Mouse (Mus musculus) liver, embryonic 12.5 days (tissue): ENCODE results near the gene Zdhhc21. TPM values are rescaled to one million over a fixed set of nuclear protein-coding genes. Genes with fewer than 3 reads are reported as not detected.
A peak's percentile ranks its signal among the peaks of the same experiment; 100 is the strongest.

Experiments
- ATAC-seq: fragments of 200-750 bp; cut with Nextera tagmentation; 2 replicates; pipeline ENCODE4 v1.8.0; 2017; ENCODE audit warnings: moderate number of reproducible peaks, mild to moderate bottlenecking, moderate library complexity
- H3K27ac ChIP-seq: fragments of 300-500 bp; sonication (generic); 2 replicates; pipeline ENCODE4 v1.5.1; 2016; ENCODE audit warnings: mild to moderate bottlenecking
- H3K27me3 ChIP-seq: fragments of 300-500 bp; sonication (generic); replicated peaks from 2 replicates; pipeline ENCODE4 v1.6.1; 2016; ENCODE audit warnings: mild to moderate bottlenecking, moderate library complexity
- H3K36me3 ChIP-seq: fragments of 300-500 bp; sonication (generic); 2 replicates; pipeline ENCODE4 v1.6.1; 2016; ENCODE audit warnings: mild to moderate bottlenecking, moderate library complexity
- H3K4me1 ChIP-seq: fragments of 300-500 bp; sonication (generic); 2 replicates; pipeline ENCODE4 v1.6.1; 2016
- H3K4me2 ChIP-seq: fragments of 300-500 bp; sonication (generic); 2 replicates; pipeline ENCODE4 v1.6.1; 2016; ENCODE audit warnings: mild to moderate bottlenecking, moderate library complexity
- H3K4me3 ChIP-seq: fragments of 300-500 bp; sonication (generic); 2 replicates; pipeline ENCODE4 v1.5.1; 2016; ENCODE audit warnings: mild to moderate bottlenecking, moderate library complexity
- H3K9ac ChIP-seq: fragments of 300-500 bp; sonication (generic); 2 replicates; pipeline ENCODE4 v1.6.1; 2016; ENCODE audit warnings: mild to moderate bottlenecking, moderate library complexity
- H3K9me3 ChIP-seq: fragments of 300-500 bp; sonication (generic); replicated peaks from 2 replicates; pipeline ENCODE4 v1.6.1; 2016; ENCODE audit warnings: mild to moderate bottlenecking, moderate library complexity
- WGBS: fragments of 180-500 bp; shearing (Covaris S2); methylation state at CpG from one replicate; pipeline ENCODE4 v1.1.7; 2016; ENCODE audit not compliant: insufficient replicate concordance; 5-methylcytosine and 5-hydroxymethylcytosine counted together
- polyA plus RNA-seq: library from polyadenylated mRNA; unstranded; fragments of >200 nt; fragmentation: Nextera tagmentation; extraction: Ambion mirVana; gene quantifications from 2 replicates; pipeline ENCODE4 v1.2.1, GENCODE M21; 2016

Zdhhc21 gene
- polyA plus RNA-seq, 1 experiment from 2014 or later = 7.4 TPM

- H3K9me3 ChIP-seq = no peaks in the 10 kb centered on the region
- no peaks in the 10 kb centered on the region for H3K36me3 ChIP-seq
- no peaks in the 10 kb centered on the region for H3K27me3 ChIP-seq
- H3K9ac ChIP-seq = peak overlapping the region; percentile 78; the same call in 1 of the 2 replicates
- H3K27ac ChIP-seq = no peak overlapping the region
- peaks cover 17% of the 10 kb centered on the region for H3K4me1 ChIP-seq
- WGBS = 16% methylated on average over 4 of the region's 4 CpGs
- peak overlapping the region; percentile 83 for H3K4me2 ChIP-seq
- no peak for ATAC-seq
- peak overlapping the region; percentile 78 for H3K4me3 ChIP-seq
Measured at GRCm38 (mm10) chr4:82858431-82859010, 1.2 kb downstream of the Zdhhc21 start.

GRCm38 (mm10) chr4:82856986-82857385, 2.8 kb downstream of the Zdhhc21 start:
- H3K27ac ChIP-seq = no peak overlapping the region
- ATAC-seq = no peak
- H3K4me3 ChIP-seq = no peak overlapping the region
- H3K4me2 ChIP-seq = no peak overlapping the region
- H3K9ac ChIP-seq = no peak overlapping the region
- H3K27me3 ChIP-seq = no peaks in the 10 kb centered on the region
- peaks cover 27% of the 10 kb centered on the region for H3K4me1 ChIP-seq
- WGBS = 48% methylated on average over 3 of the region's 3 CpGs
- H3K36me3 ChIP-seq = 0 out of 2 replicates have a peak, but pooled peaks cover 2% of the 10 kb centered on the region
- H3K9me3 ChIP-seq = no peaks in the 10 kb centered on the region

GRCm38 (mm10) chr4:82853809-82854208, 5.9 kb downstream of the Zdhhc21 start:
- no peak overlapping the region for H3K9ac ChIP-seq
- no peaks in the 10 kb centered on the region for H3K27me3 ChIP-seq
- no peak for ATAC-seq
- WGBS = 74% methylated on average over 2 of the region's 2 CpGs
- H3K4me3 ChIP-seq = no peak overlapping the region
- 0 out of 2 replicates have a peak, but pooled peaks cover 3% of the 10 kb centered on the region for H3K36me3 ChIP-seq
- peaks cover 38% of the 10 kb centered on the region for H3K4me1 ChIP-seq
- no peak overlapping the region for H3K4me2 ChIP-seq
- no peak overlapping the region for H3K27ac ChIP-seq
- H3K9me3 ChIP-seq = no peaks in the 10 kb centered on the region

GRCm38 (mm10) chr4:82848552-82849234, 11.1 kb downstream of the Zdhhc21 start:
- Histone ChIP-seq H3K9me3 (no peaks in the 10 kb centered on the region), H3K9ac (no peak overlapping the region), H3K4me2 (peak overlapping the region; percentile 38), H3K27ac (peak overlapping the region; percentile 74), H3K4me3 (no peak overlapping the region), H3K27me3 (no peaks in the 10 kb centered on the region), H3K4me1 (peaks cover 38% of the 10 kb centered on the region), H3K36me3 (peaks cover 13% of the 10 kb centered on the region)
- 22% methylated on average over 5 of the region's 5 CpGs for WGBS
- ATAC-seq = peak; percentile 88

- WGBS = 76% methylated on average over 3 of the region's 3 CpGs
- no peaks in the 10 kb centered on the region for H3K27me3 ChIP-seq
Measured at GRCm38 (mm10) chr4:82837526-82838240, 22.1 kb downstream of the Zdhhc21 start.

GRCm38 (mm10) chr4:82831155-82831554, 28.6 kb downstream of the Zdhhc21 start:
- H3K4me3 ChIP-seq = no peak overlapping the region
- WGBS = 86% methylated on average over 2 of the region's 2 CpGs
- H3K27me3 ChIP-seq = no peaks in the 10 kb centered on the region
- no peak for ATAC-seq
- H3K9me3 ChIP-seq = no peaks in the 10 kb centered on the region
- H3K27ac ChIP-seq = no peak overlapping the region
- no peaks in the 10 kb centered on the region for H3K4me1 ChIP-seq
- no peak overlapping the region for H3K9ac ChIP-seq
- no peak overlapping the region for H3K4me2 ChIP-seq
- peaks cover 28% of the 10 kb centered on the region for H3K36me3 ChIP-seq

More at GRCm38 (mm10) chr4:82837526-82838240, 22.1 kb downstream of the Zdhhc21 start:
- Histone ChIP-seq H3K4me2 (no peak overlapping the region), H3K4me1 (no peaks in the 10 kb centered on the region), H3K4me3 (no peak overlapping the region), H3K36me3 (peaks cover 41% of the 10 kb centered on the region), H3K27ac (no peak overlapping the region), H3K9me3 (no peaks in the 10 kb centered on the region), H3K9ac (no peak overlapping the region)
- ATAC-seq = no peak

GRCm38 (mm10) chr4:82829429-82829828, 30.3 kb downstream of the Zdhhc21 start:
- WGBS = 62% methylated on average over 5 of the region's 5 CpGs
- no peak for ATAC-seq
- Histone ChIP-seq H3K27ac (no peak overlapping the region), H3K9ac (no peak overlapping the region), H3K36me3 (peaks cover 17% of the 10 kb centered on the region; the same call in 1 of the 2 replicates), H3K9me3 (no peaks in the 10 kb centered on the region), H3K4me1 (no peaks in the 10 kb centered on the region), H3K27me3 (no peaks in the 10 kb centered on the region), H3K4me2 (no peak overlapping the region), H3K4me3 (no peak overlapping the region)

GRCm38 (mm10) chr4:82827001-82827400, 32.8 kb downstream of the Zdhhc21 start:
- Histone ChIP-seq H3K9me3 (no peaks in the 10 kb centered on the region), H3K27me3 (no peaks in the 10 kb centered on the region), H3K36me3 (peaks cover 11% of the 10 kb centered on the region; the same call in 1 of the 2 replicates), H3K4me3 (no peak overlapping the region), H3K4me2 (no peak overlapping the region), H3K9ac (no peak overlapping the region), H3K4me1 (no peaks in the 10 kb centered on the region), H3K27ac (no peak overlapping the region)
- no peak for ATAC-seq
- WGBS = 92% methylated on average over 2 of the region's 2 CpGs

- Histone ChIP-seq H3K36me3 (no peaks in the 10 kb centered on the region), H3K27ac (no peak overlapping the region), H3K9ac (no peak overlapping the region), H3K27me3 (no peaks in the 10 kb centered on the region), H3K9me3 (no peaks in the 10 kb centered on the region), H3K4me1 (peaks cover 37% of the 10 kb centered on the region), H3K4me2 (no peak overlapping the region), H3K4me3 (no peak overlapping the region)
- 53% methylated on average over 5 of the region's 5 CpGs for WGBS
- no peak for ATAC-seq
Measured at GRCm38 (mm10) chr4:82817833-82818232, 41.9 kb downstream of the Zdhhc21 start.

- H3K4me1 ChIP-seq = peaks cover 37% of the 10 kb centered on the region
- no peaks in the 10 kb centered on the region for H3K27me3 ChIP-seq
- ATAC-seq = peak; percentile 76
- 59% methylated on average over 8 of the region's 8 CpGs for WGBS
- H3K9me3 ChIP-seq = no peaks in the 10 kb centered on the region
- H3K9ac ChIP-seq = no peak overlapping the region
- peak overlapping the region; percentile 49 for H3K4me2 ChIP-seq
- peak overlapping the region; percentile 7; the same call in 1 of the 2 replicates for H3K27ac ChIP-seq
- no peaks in the 10 kb centered on the region for H3K36me3 ChIP-seq
- peak overlapping the region; percentile 8; the same call in 1 of the 2 replicates for H3K4me3 ChIP-seq
Measured at GRCm38 (mm10) chr4:82816351-82816750, 43.4 kb downstream of the Zdhhc21 start.

- 37% methylated on average over 4 of the region's 4 CpGs for WGBS
- Histone ChIP-seq H3K36me3 (no peaks in the 10 kb centered on the region; the same call in 1 of the 2 replicates), H3K9me3 (no peaks in the 10 kb centered on the region), H3K27me3 (no peaks in the 10 kb centered on the region), H3K9ac (peak overlapping the region; percentile 35; the same call in 1 of the 2 replicates), H3K4me1 (peaks cover 37% of the 10 kb centered on the region), H3K4me2 (peak overlapping the region; percentile 49), H3K4me3 (no peak overlapping the region), H3K27ac (peak overlapping the region; percentile 74)
- ATAC-seq = peak; percentile 95
Measured at GRCm38 (mm10) chr4:82815296-82815695, 44.5 kb downstream of the Zdhhc21 start.

GRCm38 (mm10) chr4:82813356-82813755, 46.4 kb downstream of the Zdhhc21 start:
- Histone ChIP-seq H3K27ac (no peak overlapping the region), H3K4me1 (peaks cover 37% of the 10 kb centered on the region), H3K4me3 (no peak overlapping the region), H3K27me3 (no peaks in the 10 kb centered on the region), H3K36me3 (no peaks in the 10 kb centered on the region; the same call in 1 of the 2 replicates), H3K9me3 (no peaks in the 10 kb centered on the region), H3K9ac (no peak overlapping the region), H3K4me2 (no peak overlapping the region)
- no peak for ATAC-seq
- WGBS = 73% methylated on average over 6 of the region's 6 CpGs
